Mouse (Mus musculus) embryonic facial prominence, embryonic 10.5 days (tissue): ENCODE results near the gene AI413582. TPM values are rescaled to one million over a fixed set of nuclear protein-coding genes. Genes with fewer than 3 reads are reported as not detected.

Experiments used
- DNase-seq: peaks from one replicate; pipeline ENCODE4 v3.0.0-alpha.2; 2017; ENCODE audit warnings: low spot score
- H3K27ac ChIP-seq: fragments of 300-500 bp; sonication (generic); replicated peaks from 2 replicates; pipeline ENCODE4 v1.5.1; 2016; ENCODE audit warnings: mild to moderate bottlenecking
- H3K27me3 ChIP-seq: fragments of 300-500 bp; sonication (generic); replicated peaks from 2 replicates; pipeline ENCODE4 v1.6.1; 2016; ENCODE audit warnings: low read depth, mild to moderate bottlenecking; ENCODE audit not compliant: poor library complexity, severe bottlenecking
- H3K36me3 ChIP-seq: fragments of 300-500 bp; sonication (generic); replicated peaks from 2 replicates; pipeline ENCODE4 v1.6.1; 2016; ENCODE audit warnings: mild to moderate bottlenecking, moderate library complexity
- H3K4me1 ChIP-seq: fragments of 300-500 bp; sonication (generic); 2 replicates; pipeline ENCODE4 v1.6.1; 2016
- H3K4me3 ChIP-seq: fragments of 300-500 bp; sonication (generic); 2 replicates; pipeline ENCODE4 v1.5.1; 2016; ENCODE audit warnings: mild to moderate bottlenecking, moderate library complexity
- H3K9me3 ChIP-seq: fragments of 300-500 bp; sonication (generic); 2 replicates; pipeline ENCODE4 v1.6.1; 2016; ENCODE audit warnings: mild to moderate bottlenecking
- WGBS: fragments of 180-500 bp; shearing (Covaris S2); methylation state at CpG from one replicate; pipeline ENCODE4 v1.1.7; 2016; 5-methylcytosine and 5-hydroxymethylcytosine counted together
- polyA plus RNA-seq: library from polyadenylated mRNA; unstranded; fragments of >200 nt; fragmentation: Nextera tagmentation; extraction: Ambion mirVana; gene quantifications from 2 replicates; pipeline ENCODE4 v1.2.1, GENCODE M21; 2016

AI413582 gene
- polyA plus RNA-seq, 1 experiment from 2014 or later: 15.9 TPM

GRCm38 (mm10) chr17:27521303-27521702 lies 44.3 kb downstream of the AI413582 start, which contains the start of gene Grm4:
Gene Grm4, minus strand, starts transcription at chr17:27521403.
- Histone ChIP-seq H3K4me3 (peak within 1 kb of the TSS; percentile 32; the same call in 1 of the 2 replicates), H3K9me3 (no peaks in the 10 kb centered on the region), H3K36me3 (no peaks in the 10 kb centered on the region), H3K4me1 (peaks cover 41% of the 10 kb centered on the region), H3K27me3 (peaks cover 67% of the 10 kb centered on the region), H3K27ac (no peak within 1 kb of the TSS)
- no peak for DNase-seq
- WGBS: 78% methylated on average over 5 of the region's 5 CpGs

DNA sequence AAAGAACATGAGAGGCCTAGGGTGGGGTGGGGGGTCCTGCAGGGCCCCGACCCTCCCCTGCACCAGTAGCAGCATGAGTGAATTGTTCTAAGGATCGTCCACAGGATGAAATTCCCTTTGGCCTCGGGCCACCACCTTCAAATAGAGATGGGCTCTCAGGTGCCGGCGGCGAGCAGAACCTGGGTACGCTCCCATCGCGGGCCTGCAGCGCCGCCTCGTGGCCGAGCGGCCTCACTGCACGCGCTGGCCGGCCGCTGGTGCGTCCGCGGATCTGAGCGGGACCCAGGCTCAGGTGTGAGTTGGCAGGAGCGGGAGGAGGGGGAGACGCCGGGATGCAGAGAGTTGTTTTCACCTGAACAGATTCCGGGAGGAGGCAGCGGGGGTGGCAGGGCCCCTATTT lies 45.0 kb downstream of the AI413582 start:
- H3K4me1 ChIP-seq: peaks cover 41% of the 10 kb centered on the region
- DNase-seq: peak; percentile 82
- H3K27me3 ChIP-seq: peaks cover 74% of the 10 kb centered on the region
- no peaks in the 10 kb centered on the region for H3K9me3 ChIP-seq
- 1% methylated on average over 27 of the region's 27 CpGs for WGBS
- no peak overlapping the region for H3K27ac ChIP-seq
- H3K36me3 ChIP-seq: no peaks in the 10 kb centered on the region
- peak overlapping the region; percentile 32; the same call in 1 of the 2 replicates for H3K4me3 ChIP-seq

DNA sequence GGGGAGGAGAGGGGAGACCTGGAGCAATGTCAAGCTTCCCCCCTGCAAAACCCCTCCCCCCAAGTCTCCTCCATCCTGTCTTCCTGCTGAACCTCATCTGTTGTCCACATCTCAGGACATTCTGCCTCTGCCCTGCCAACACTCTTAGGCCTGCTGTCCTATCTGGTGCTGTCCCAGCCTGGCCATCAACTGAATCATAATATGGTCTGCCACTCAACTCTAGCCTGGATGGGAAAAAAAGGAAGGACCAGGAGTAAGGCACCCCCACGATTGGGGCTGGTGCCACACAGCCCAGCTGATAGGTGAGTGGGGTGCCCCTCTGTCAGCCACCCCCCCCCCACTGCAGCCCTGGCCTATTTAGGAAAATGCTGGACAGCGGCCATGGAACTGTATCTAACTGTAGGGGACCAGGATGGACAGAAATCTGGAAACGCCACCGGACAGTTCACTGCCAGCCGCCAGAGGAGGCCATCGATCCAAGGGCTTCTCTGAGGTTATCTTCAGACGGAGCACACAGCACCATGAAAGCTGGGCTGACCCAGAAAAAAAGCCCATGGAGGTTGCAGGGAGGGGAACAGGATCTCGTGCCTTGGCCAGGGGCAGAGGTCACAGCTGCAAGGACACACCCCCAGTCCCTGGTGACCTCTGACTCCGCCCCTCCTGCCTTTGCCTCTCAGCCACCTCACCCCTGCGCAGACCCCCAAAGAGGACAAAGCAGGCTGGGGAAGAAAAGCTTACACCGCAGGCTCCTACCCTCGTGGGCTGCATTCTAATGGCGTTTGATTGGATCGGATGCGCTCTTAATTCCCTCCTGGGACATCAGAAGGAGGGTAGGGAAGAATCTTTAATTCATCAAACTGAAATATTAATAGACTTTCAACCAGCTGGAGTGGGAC lies 46.6 kb downstream of the AI413582 start:
- Histone ChIP-seq H3K9me3 (no peaks in the 10 kb centered on the region), H3K27me3 (peaks cover 91% of the 10 kb centered on the region), H3K4me1 (peaks cover 44% of the 10 kb centered on the region), H3K36me3 (no peaks in the 10 kb centered on the region), H3K27ac (peak overlapping the region; percentile 48; the same call in 1 of the 2 replicates), H3K4me3 (peak overlapping the region; percentile 23; the same call in 1 of the 2 replicates)
- DNase-seq: peak; percentile 56
- WGBS: 28% methylated on average over 15 of the region's 15 CpGs

DNA sequence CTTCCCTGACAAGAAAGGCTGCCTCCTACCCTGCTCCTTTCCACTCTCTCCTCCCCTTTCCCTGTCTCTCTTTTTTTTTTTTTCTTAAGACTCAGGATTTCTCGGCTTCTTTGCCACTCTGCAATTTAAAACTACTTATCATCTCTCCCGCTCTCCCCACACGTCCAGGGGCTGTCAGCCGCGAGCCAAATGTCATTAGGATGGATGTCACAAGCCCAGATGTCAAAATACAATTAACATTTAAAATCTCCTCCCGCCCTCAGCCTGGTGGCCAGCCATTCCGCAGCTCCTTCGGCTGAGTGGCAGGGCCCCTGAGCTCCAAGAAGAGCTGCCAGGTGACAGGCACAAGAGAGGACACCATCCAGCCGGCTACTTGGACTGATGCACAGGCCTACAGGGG lies 47.3 kb downstream of the AI413582 start:
- 20% methylated on average over 9 of the region's 9 CpGs for WGBS
- peaks cover 97% of the 10 kb centered on the region for H3K27me3 ChIP-seq
- no peak overlapping the region for H3K27ac ChIP-seq
- no peak for DNase-seq
- no peaks in the 10 kb centered on the region for H3K36me3 ChIP-seq
- H3K4me3 ChIP-seq: no peak overlapping the region
- no peaks in the 10 kb centered on the region for H3K9me3 ChIP-seq
- H3K4me1 ChIP-seq: peaks cover 51% of the 10 kb centered on the region

GRCm38 (mm10) chr17:27513916-27514762 lies 51.4 kb downstream of the AI413582 start:
- H3K4me3 ChIP-seq: peak overlapping the region; percentile 67
- peak; percentile 56 for DNase-seq
- peaks cover 59% of the 10 kb centered on the region for H3K4me1 ChIP-seq
- no peaks in the 10 kb centered on the region for H3K36me3 ChIP-seq
- peaks cover 98% of the 10 kb centered on the region for H3K27me3 ChIP-seq
- H3K9me3 ChIP-seq: no peaks in the 10 kb centered on the region
- 30% methylated on average over 27 of the region's 27 CpGs for WGBS
- H3K27ac ChIP-seq: no peak overlapping the region

Other genes starting within 250 kb of the AI413582 start
- gene Grm4, start 44.4 kb downstream of the AI413582 start, polyA plus RNA-seq: 0.96 and 1.3 TPM in 2 replicates
- gene Hmga1, start 9.3 kb downstream of the AI413582 start, polyA plus RNA-seq: 819 and 896 TPM in 2 replicates
- 85.5 and 87.8 TPM in 2 replicates for gene Nudt3, start 57.7 kb upstream of the AI413582 start, polyA plus RNA-seq
- gene RPS10-NUDT3, start 69.5 kb upstream of the AI413582 start, polyA plus RNA-seq: not detected in 2 replicates
- 906 and 913 TPM in 2 replicates for gene Rps10, start 70.9 kb upstream of the AI413582 start, polyA plus RNA-seq
- gene Pacsin1, start 89.8 kb upstream of the AI413582 start, polyA plus RNA-seq: 5.2 and 6.9 TPM in 2 replicates
- 0.15 and 0.43 TPM in 2 replicates for gene Spdef, start 163.2 kb upstream of the AI413582 start, polyA plus RNA-seq